Mouse (Mus musculus) G1E (cell line): ENCODE measurements around the gene Ppp1r27.

Experiments
- CTCF ChIP-seq: IDR thresholded peaks from 2 replicates; pipeline ENCODE4 v1.5.1; 2012; ENCODE audit warnings: low read depth, low read length, inconsistent platforms, mixed read lengths
- GATA1 ChIP-seq: IDR thresholded peaks from 2 replicates; pipeline ENCODE4 v1.6.1; 2012; ENCODE audit warnings: borderline replicate concordance, low read length, inconsistent platforms, mixed read lengths
- GATA2 ChIP-seq: IDR thresholded peaks from 2 replicates; pipeline ENCODE4 v1.6.1; 2012; ENCODE audit warnings: low read depth, low read length, inconsistent platforms, borderline replicate concordance
- POLR2AphosphoS5 ChIP-seq: IDR thresholded peaks from 2 replicates; pipeline ENCODE4 v1.6.1; 2012; ENCODE audit warnings: low read depth, low read length, inconsistent platforms; ENCODE audit not compliant: insufficient replicate concordance

GRCm38 (mm10) chr11:120528903-120529302 lies 22.0 kb downstream of the Ppp1r27 start:
- TF ChIP-seq GATA1 (no peak), GATA2 (no peak), CTCF (no peak), POLR2AphosphoS5 (no peak)
